15 mouse cellular contexts compared by ENCODE assay signal in the genomic region with DNA sequence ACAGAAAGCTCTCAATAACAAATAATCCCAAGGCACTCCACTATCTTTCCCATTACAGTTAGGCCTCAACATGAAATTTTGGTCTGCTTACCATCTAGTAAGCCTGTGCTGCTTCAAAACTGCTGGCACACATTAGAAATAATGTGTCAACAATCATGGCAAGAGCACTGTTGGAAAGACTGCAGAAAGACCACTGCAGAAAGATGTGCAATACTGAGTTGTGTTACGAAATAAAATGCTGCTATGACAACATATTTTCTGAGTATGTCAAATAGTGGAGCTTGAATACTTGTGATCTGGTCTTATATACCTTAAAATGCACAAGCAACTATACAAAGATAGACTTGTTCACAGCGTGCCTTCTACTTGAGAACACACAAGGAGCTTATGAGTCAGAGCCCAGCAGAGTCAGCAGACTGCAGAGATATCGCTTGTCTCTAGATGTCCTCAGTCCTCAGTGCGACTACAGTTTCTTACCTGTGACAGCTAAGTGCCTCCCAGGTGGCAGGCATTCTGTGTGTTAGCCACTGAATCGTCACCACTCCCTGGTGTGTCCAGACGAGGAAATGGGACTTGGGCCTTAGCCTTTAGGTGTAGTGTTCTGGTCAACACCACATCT.
"Had no signal": no experiment of that assay in that cellular context is flagged by ENCODE, and none has a peak within 500 bp of the region (broad histone marks: within the 10 kb centered on the region; RNA-seq: fewer than 3 reads in every experiment).

No protein-coding gene starts in this region.

- DNase-seq: kidney, adult 2 months; kidney, postnatal 14 days; layer of hippocampus, adult 9-11 months; left cerebral cortex, postnatal 4 days; lung, adult 18-20 months; lung, postnatal 4 days; right cerebral cortex, postnatal 25 days; thymus, adult 18-20 months; thymus, postnatal 14 days had no signal

- H3K4me3 ChIP-seq: kidney, embryonic 15.5 days; limb, embryonic 13.5 days; midbrain, embryonic 12.5 days; neural tube, embryonic 13.5 days had no signal

- H3K27ac ChIP-seq: kidney, embryonic 15.5 days; limb, embryonic 13.5 days; liver, embryonic 14.5 days; midbrain, embryonic 12.5 days; neural tube, embryonic 13.5 days had no signal

- H3K27me3 ChIP-seq: kidney, embryonic 15.5 days; limb, embryonic 13.5 days; midbrain, embryonic 12.5 days; neural tube, embryonic 13.5 days had no signal

- H3K9me3 ChIP-seq: kidney, embryonic 15.5 days; limb, embryonic 13.5 days; midbrain, embryonic 12.5 days; neural tube, embryonic 13.5 days had no signal

- ATAC-seq: midbrain, embryonic 16.5 days had no signal

- H3K4me2 ChIP-seq: kidney, embryonic 15.5 days; limb, embryonic 13.5 days; midbrain, embryonic 12.5 days; neural tube, embryonic 13.5 days had no signal

- H3K9ac ChIP-seq: kidney, embryonic 15.5 days; limb, embryonic 13.5 days; liver, embryonic 14.5 days; midbrain, embryonic 12.5 days; neural tube, embryonic 13.5 days had no signal

- H3K4me1 ChIP-seq: kidney, embryonic 15.5 days; limb, embryonic 13.5 days; midbrain, embryonic 12.5 days; neural tube, embryonic 13.5 days had no signal
